Mouse (Mus musculus) MEL (cell line): ENCODE data around the gene Gramd1c.

Source experiments
- CTCF ChIP-seq, 3 experiments: IDR thresholded peaks in 2 of 3; conservative IDR thresholded peaks in 1 of 3; 2 replicates each; pipeline ENCODE4 v1.5.1; 2011 to 2012; ENCODE audit warnings: low read length in 3 of 3, low read depth in 2 of 3, mild to moderate bottlenecking in 2 of 3, improper control_type of control experiment in 1 of 3, inconsistent platforms in 1 of 3, mixed read lengths in 1 of 3, moderate library complexity in 1 of 3; ENCODE audit not compliant: control insufficient read depth in 1 of 3, insufficient read depth in 1 of 3, poor library complexity in 1 of 3, severe bottlenecking in 1 of 3
- GATA1 ChIP-seq: IDR thresholded peaks from 2 replicates; pipeline ENCODE4 v1.6.1; 2011; ENCODE audit warnings: low read depth, low read length, improper control_type of control experiment
- KAT2A ChIP-seq: conservative IDR thresholded peaks from 2 replicates; pipeline ENCODE4 v1.6.1; 2012; ENCODE audit warnings: low read depth, low read length, improper control_type of control experiment, inconsistent platforms
- NRF1 ChIP-seq: IDR thresholded peaks from 2 replicates; pipeline ENCODE4 v1.6.1; 2014; ENCODE audit warnings: low read depth, mild to moderate bottlenecking, inconsistent platforms, low read length, improper control_type of control experiment, moderate library complexity; ENCODE audit not compliant: poor library complexity, insufficient read depth, severe bottlenecking
- POLR2A ChIP-seq, 2 experiments: IDR thresholded peaks; 2 replicates each; pipeline ENCODE4 v1.6.1; 2011 to 2012; ENCODE audit warnings: low read length in 2 of 2, mild to moderate bottlenecking in 2 of 2, control low read depth in 1 of 2, improper control_type of control experiment in 1 of 2, low read depth in 1 of 2, moderate library complexity in 1 of 2; ENCODE audit not compliant: control insufficient read depth in 1 of 2, insufficient read depth in 1 of 2, poor library complexity in 1 of 2
- RAD21 ChIP-seq: IDR thresholded peaks from 2 replicates; pipeline ENCODE4 v1.6.1; 2011; ENCODE audit warnings: mild to moderate bottlenecking, low read depth, low read length, improper control_type of control experiment
- TCF12 ChIP-seq: IDR thresholded peaks from 2 replicates; pipeline ENCODE4 v1.6.1; 2014; ENCODE audit warnings: low read depth, mild to moderate bottlenecking, inconsistent platforms, low read length, improper control_type of control experiment, moderate library complexity

GRCm38 (mm10) chr16:44018372-44018771, 44.8 kb downstream of the Gramd1c start:
- peak; percentile 79 for TF ChIP-seq TCF12
- no peak for TF ChIP-seq KAT2A
- TF ChIP-seq GATA1, result peak; percentile 85
- TF ChIP-seq RAD21, result no peak
- TF ChIP-seq CTCF (IDR thresholded peaks at IDR 0.05 in 2 of 3, conservative IDR thresholded peaks at IDR 0.05 in 1 of 3; ENCODE audit: control insufficient read depth in 1 of 3, insufficient read depth in 1 of 3, low read depth in 2 of 3, low read length in 3 of 3, poor library complexity in 1 of 3, severe bottlenecking in 1 of 3), result no peak
- TF ChIP-seq NRF1, result no peak
- peak in 1 of 2 experiments; percentile 55; a peak in 2 of 4 replicates for TF ChIP-seq POLR2A (IDR thresholded peaks at IDR 0.05; ENCODE audit: control insufficient read depth in 1 of 2, insufficient read depth in 1 of 2, low read depth in 1 of 2, low read length in 2 of 2, poor library complexity in 1 of 2)
